Mouse (Mus musculus) bone marrow macrophage, adult 2 months (primary cell): ENCODE measurements around the gene Serpina9. TPM values are rescaled to one million over a fixed set of nuclear protein-coding genes. Genes with fewer than 3 reads are reported as not detected.
A peak's percentile ranks its signal among the peaks of the same experiment; 100 is the strongest.

Experiments used
- H3K27ac ChIP-seq: 2 replicates; pipeline ENCODE4 v1.5.1; 2012; ENCODE audit warnings: low read depth, low read length; ENCODE audit not compliant: insufficient read depth
- H3K4me1 ChIP-seq: 2 replicates; pipeline ENCODE4 v1.6.1; 2012; ENCODE audit warnings: low read length; ENCODE audit not compliant: control insufficient read depth, insufficient read depth
- H3K4me3 ChIP-seq: 2 replicates; pipeline ENCODE4 v1.5.1; 2012; ENCODE audit warnings: mild to moderate bottlenecking, low read length, moderate library complexity; ENCODE audit not compliant: insufficient read depth
- CTCF ChIP-seq: IDR thresholded peaks from 2 replicates; pipeline ENCODE4 v1.5.1; 2012; ENCODE audit warnings: low read depth, mild to moderate bottlenecking, low read length, moderate library complexity
- POLR2A ChIP-seq: IDR thresholded peaks from 2 replicates; pipeline ENCODE4 v1.6.1; 2012; ENCODE audit warnings: mild to moderate bottlenecking, low read depth, low read length, borderline replicate concordance
- polyA plus RNA-seq: library from polyadenylated mRNA; stranded (reverse); fragments of >200 nt; gene quantifications from 2 replicates; pipeline ENCODE4 v1.2.4, GENCODE M21; 2012; ENCODE audit not compliant: missing spikeins, insufficient read depth, insufficient read length

The Serpina9 gene
- polyA plus RNA-seq, 1 experiment = not detected

DNA sequence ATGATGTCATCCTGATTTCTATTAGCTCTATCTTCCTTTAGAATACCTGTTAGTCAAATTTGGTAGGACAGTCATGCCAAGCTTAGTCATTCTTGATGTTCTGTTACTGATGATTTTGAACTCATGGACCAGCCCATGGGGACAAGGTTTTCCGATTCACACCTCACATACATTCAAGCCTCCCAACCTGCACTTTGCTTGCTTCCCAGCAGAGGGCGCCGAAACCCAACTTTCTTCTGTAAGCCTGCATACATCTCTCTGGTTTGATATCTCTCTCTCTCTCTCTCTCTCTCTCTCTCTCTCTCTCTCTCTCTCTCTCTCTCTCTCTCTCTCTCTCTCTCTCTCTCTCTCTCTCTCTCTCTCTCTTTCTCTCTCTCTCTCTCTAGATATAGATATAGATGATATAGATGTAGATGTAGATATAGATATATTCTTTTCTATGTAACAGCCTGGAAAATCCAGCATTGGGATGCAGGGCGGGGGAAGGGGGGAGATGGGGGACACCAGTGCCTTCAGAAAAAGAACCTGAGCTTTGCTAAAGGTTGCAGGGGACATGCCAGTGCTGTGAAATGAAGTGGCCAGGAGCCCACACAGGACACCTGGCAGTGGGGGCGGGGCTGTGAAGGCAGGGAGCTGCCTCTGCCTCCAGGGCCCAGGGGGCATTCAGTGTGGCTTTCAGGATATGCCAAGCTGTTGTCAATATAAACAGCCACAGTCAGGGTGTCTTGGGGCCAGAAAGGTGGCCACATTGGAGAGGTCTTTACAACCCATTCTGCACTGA lies 18.1 kb downstream of the Serpina9 start:
- Histone ChIP-seq H3K4me1 (no peaks in the 10 kb centered on the region), H3K4me3 (no peak overlapping the region), H3K27ac (no peak overlapping the region)
- TF ChIP-seq POLR2A = no peak
- TF ChIP-seq CTCF = peak; percentile 60; the same call in 1 of the 2 replicates

DNA sequence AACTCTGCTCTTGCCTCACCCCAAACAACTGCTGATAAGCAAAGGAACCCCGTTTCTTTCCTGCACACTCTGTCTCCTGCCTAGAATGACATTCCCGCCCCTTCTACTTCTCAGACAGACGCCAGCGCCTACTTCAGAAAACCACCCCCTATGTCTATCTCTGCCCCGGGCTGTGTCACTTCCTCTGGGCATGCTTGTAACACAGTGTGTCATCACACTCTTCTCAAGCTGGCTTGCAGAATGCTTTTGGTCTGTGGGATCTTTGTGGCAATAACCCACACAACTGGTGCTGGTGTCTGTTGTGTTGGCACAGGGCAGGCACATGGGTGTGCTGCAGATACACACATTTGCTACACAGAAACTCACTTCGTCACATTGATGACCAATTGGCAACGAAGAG lies 20.6 kb downstream of the Serpina9 start:
- Histone ChIP-seq H3K27ac (no peak overlapping the region), H3K4me1 (no peaks in the 10 kb centered on the region), H3K4me3 (no peak overlapping the region)
- no peak for TF ChIP-seq CTCF
- TF ChIP-seq POLR2A = no peak

DNA sequence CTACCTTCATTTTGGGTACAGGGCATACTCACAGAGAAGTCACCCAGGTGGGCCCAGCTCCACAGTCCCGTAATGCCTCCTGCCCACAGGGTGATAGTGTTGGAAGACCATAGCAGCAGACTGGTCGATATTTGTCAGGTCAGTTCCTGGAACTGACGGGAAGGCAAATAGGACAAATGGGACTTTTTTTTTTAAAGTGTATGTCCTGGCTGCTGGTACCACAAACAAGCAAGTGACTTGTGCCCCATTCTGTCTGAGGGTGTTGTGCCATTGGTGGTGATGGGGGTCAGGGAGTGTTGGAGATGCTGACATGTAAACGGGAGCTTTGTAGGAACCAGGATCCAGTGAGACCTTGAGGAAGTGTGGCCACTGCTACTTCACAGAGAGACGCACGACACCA lies 23.7 kb downstream of the Serpina9 start, which contains the start of gene Serpina11:
Serpina11 (minus strand) TSS at position 101 of the 400 bp plus-strand sequence.
- Histone ChIP-seq H3K4me1 (no peaks in the 10 kb centered on the region), H3K4me3 (no peak within 1 kb of the TSS), H3K27ac (no peak within 1 kb of the TSS)
- no peak for TF ChIP-seq POLR2A
- TF ChIP-seq CTCF = no peak

DNA sequence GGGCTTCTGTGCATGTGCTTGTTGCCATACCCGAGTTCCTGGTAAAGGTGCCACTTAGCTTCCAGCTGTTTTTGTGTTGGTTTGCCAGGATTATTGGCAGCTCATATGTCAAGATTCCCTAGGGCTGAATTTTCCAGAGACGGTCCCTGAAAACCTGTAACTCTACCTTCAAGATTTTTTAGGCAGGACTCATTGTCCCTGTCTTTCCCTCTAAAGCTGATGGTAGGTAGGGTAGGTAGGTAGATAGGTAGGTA lies 24.1 kb downstream of the Serpina9 start:
- TF ChIP-seq POLR2A = no peak
- TF ChIP-seq CTCF = no peak
- Histone ChIP-seq H3K27ac (no peak overlapping the region), H3K4me1 (no peaks in the 10 kb centered on the region), H3K4me3 (no peak overlapping the region)

DNA sequence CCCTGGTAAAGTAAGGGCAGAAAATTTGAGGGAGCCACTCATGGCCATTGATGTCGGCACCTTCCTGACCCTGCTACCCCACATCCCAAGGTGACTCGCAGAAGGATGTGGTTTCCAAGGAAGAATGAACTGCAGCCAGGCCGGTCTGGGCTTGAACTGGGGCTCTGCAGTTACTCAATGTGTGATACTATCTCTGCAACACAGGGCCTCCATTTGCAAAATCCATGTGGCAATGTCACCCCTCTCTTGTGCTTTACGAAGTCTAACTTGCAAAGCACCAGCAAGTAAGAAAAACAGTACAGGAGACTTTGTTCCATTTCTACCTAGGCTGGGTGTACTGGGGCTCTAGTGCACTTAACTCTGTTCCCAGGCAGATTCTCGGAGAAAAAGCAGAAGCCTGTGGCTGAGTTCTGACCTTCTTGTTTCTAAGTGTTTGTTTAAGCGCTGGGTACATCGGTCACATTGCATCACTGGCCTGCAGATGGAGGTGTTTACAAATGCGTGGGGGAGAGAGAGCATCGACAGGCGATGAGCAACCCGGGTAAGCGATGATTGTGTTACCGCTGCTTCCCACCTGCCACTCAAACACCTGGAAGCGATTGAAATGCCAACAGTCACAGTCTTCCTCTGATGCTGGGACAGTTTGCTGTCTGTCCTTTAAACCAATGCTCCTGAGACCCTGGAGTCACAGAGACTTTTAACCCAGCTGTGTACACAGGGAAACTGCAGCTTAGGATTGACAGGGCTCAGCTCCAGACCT lies 24.6 kb downstream of the Serpina9 start:
- H3K27ac ChIP-seq = no peak overlapping the region
- no peaks in the 10 kb centered on the region for H3K4me1 ChIP-seq
- no peak overlapping the region for H3K4me3 ChIP-seq
- TF ChIP-seq CTCF (no peak), POLR2A (no peak)

DNA sequence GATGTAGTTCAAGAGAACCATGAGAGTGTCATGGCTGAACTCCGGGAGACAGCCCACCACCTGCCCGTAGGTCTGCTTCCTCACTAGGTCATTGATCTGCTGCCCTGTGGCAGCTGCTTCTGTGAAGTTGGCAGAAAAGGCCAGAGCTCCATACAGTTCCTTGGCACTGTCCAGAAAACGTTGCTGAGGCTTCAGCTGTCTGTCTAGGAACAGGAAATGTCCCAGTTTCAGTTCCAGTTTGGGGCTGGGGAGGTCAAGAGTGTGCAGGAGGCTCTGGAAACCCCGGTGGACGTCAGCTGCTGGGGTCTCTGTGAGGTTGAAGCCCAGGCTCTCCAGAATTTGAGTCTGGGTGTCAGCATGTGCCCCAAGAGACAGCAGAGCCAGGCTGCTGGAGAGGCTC lies 27.7 kb downstream of the Serpina9 start:
- Histone ChIP-seq H3K4me1 (no peaks in the 10 kb centered on the region), H3K27ac (no peak overlapping the region), H3K4me3 (no peak overlapping the region)
- TF ChIP-seq CTCF (no peak), POLR2A (no peak)

DNA sequence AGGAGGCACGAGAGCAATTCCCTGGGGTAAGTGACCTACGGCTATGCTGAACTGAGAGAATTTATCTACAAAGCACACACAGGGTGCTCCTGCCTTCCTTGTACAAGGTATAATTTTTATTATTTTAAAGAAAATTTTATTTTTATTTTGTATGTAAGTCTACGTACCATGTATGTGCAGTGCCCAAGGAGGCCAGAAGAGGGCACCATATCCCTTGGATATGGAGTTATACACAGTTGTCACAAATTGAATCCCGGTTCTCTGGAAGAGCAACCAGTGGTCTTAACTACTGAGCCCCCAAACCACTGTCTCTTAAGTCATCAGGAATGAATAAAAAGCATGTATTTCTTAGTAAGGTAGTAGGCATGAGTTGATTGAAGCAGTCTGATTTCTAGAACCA lies 28.6 kb downstream of the Serpina9 start:
- no peak overlapping the region for H3K27ac ChIP-seq
- H3K4me1 ChIP-seq = no peaks in the 10 kb centered on the region
- H3K4me3 ChIP-seq = no peak overlapping the region
- TF ChIP-seq POLR2A = no peak
- TF ChIP-seq CTCF = no peak

DNA sequence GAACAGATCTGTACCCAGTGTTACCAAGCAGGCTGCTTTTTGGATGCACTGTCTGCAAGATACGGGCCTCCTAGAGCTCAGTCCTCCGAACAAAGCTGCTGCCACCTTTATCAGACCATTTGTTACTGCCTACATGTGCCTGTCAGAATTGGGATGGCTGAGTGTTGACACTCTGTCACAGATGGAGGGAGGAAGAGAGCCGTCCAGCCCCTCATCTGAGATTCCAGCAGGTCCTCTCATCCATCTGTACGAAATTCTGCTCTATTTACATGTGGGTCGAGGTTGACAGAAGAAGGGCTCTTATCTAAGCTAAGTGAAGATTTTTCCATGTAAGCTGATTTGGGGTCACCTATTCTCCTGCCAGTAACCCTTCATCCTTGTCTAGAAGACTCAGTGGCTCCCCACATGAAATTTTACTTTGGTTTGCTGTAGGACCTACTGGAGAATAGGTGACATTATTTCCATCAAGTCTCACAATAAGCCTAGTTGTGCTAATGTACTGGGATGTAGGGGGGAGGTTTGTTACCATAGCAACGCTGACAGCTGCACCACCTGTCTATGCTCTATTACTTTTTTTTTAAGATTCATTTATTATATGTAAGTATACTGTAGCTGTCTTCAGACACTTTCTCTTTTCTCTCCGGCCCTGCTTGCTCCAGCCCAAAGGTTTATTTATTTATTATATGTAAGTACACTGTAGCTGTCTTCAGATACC lies 31.8 kb downstream of the Serpina9 start:
- TF ChIP-seq CTCF (no peak), POLR2A (no peak)
- H3K27ac ChIP-seq = no peak overlapping the region
- no peak overlapping the region for H3K4me3 ChIP-seq
- H3K4me1 ChIP-seq = no peaks in the 10 kb centered on the region

DNA sequence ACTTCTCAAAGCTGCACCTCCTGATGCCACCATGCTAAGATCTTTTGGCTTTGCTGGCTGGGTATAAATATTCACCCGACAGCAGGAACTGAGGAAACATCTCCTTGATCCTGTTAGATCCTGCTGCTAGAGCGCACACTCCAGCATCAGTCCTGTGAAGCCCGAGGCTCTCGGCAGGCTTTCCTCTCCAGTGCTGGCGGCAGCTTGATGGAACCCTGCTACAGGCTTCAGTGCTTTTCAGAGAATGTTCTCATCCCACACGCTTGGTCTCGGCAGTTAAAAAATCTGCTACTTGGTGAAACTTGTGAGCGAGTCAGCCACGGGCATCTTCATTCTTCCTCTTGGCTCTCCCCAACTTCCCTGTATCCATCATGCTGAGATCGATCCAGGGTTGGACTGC lies 35.3 kb downstream of the Serpina9 start:
- Histone ChIP-seq H3K4me3 (no peak overlapping the region), H3K27ac (no peak overlapping the region)

DNA sequence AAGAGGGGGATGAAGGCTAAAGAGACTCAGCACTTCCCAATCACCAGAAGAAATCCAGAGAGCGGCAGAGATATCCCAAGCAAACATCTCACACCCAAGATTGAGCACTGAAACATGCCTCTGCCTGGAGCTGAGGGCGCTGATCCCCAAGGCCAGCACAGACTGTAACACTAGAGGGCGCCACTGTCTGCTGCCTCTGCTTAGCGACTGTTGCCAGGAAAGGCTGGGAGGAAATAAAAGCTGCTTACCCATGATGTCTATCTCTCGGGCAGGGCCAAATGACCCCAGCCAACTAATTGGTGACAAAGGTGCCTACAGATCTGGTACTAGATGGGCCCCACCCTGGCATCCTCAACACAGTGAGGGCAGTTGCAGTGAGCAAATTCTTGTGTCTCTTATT lies 35.7 kb downstream of the Serpina9 start:
- no peaks in the 10 kb centered on the region for H3K4me1 ChIP-seq
- TF ChIP-seq CTCF (peak; percentile 25; the same call in 1 of the 2 replicates), POLR2A (no peak)
- H3K27ac ChIP-seq = no peak overlapping the region
- H3K4me3 ChIP-seq = no peak overlapping the region

More for the DNA sequence above, 35.3 kb downstream of the Serpina9 start:
- TF ChIP-seq CTCF = no peak
- H3K4me1 ChIP-seq = no peaks in the 10 kb centered on the region
